Mouse (Mus musculus) intestine, postnatal 0 days (tissue): ENCODE measurements around the gene Gm27027. TPM values are rescaled to one million over a fixed set of nuclear protein-coding genes. Genes with fewer than 3 reads are reported as not detected.

Experiments
- ATAC-seq: fragments of 200-750 bp; cut with Nextera tagmentation; 2 replicates; pipeline ENCODE4 v1.8.0; 2017; ENCODE audit warnings: mild to moderate bottlenecking, moderate TSS enrichment, moderate library complexity
- H3K27ac ChIP-seq: fragments of 300-500 bp; sonication (generic); 2 replicates; pipeline ENCODE4 v1.5.1; 2014; ENCODE audit warnings: mild to moderate bottlenecking, low read depth, low read length, moderate library complexity
- H3K27me3 ChIP-seq: fragments of 300-500 bp; sonication (generic); replicated peaks from 2 replicates; pipeline ENCODE4 v1.6.1; 2014; ENCODE audit warnings: low read length, mixed read lengths; ENCODE audit not compliant: control insufficient read depth, insufficient read depth
- H3K36me3 ChIP-seq: fragments of 300-500 bp; sonication (generic); 2 replicates; pipeline ENCODE4 v1.6.1; 2014; ENCODE audit warnings: mild to moderate bottlenecking, moderate library complexity; ENCODE audit not compliant: control insufficient read depth, insufficient read depth
- H3K4me1 ChIP-seq: fragments of 300-500 bp; sonication (generic); replicated peaks from 2 replicates; pipeline ENCODE4 v1.6.1; 2014; ENCODE audit warnings: antibody characterized with exemption, low read length, mixed read lengths; ENCODE audit not compliant: control insufficient read depth, insufficient read depth
- H3K4me2 ChIP-seq: fragments of 300-500 bp; sonication (generic); replicated peaks from 2 replicates; pipeline ENCODE4 v1.6.1; 2014; ENCODE audit warnings: low read depth, mild to moderate bottlenecking, moderate library complexity
- H3K4me3 ChIP-seq: fragments of 300-500 bp; sonication (generic); 2 replicates; pipeline ENCODE4 v1.5.1; 2014; ENCODE audit warnings: low read depth, low read length
- H3K9ac ChIP-seq: fragments of 300-500 bp; sonication (generic); 2 replicates; pipeline ENCODE4 v1.6.1; 2014; ENCODE audit warnings: mild to moderate bottlenecking, low read depth, low read length
- H3K9me3 ChIP-seq: fragments of 300-500 bp; sonication (generic); 2 replicates; pipeline ENCODE4 v1.6.1; 2016; ENCODE audit warnings: mixed run types; ENCODE audit not compliant: control insufficient read depth
- CTCF ChIP-seq: sonication (generic); IDR thresholded peaks from 2 replicates; pipeline ENCODE4 v1.5.1; 2016; ENCODE audit warnings: low read depth, mild to moderate bottlenecking, control low read depth, antibody characterized with exemption, moderate library complexity
- WGBS: fragments of 180-500 bp; shearing (Covaris S2); extraction: QIAGEN DNeasy Blood & Tissue Kit; methylation state at CpG from one replicate; pipeline ENCODE4 v1.1.7; 2014; 5-methylcytosine and 5-hydroxymethylcytosine counted together
- polyA plus RNA-seq: library from polyadenylated mRNA; unstranded; fragments of >200 nt; fragmentation: Nextera tagmentation; extraction: Ambion mirVana; gene quantifications from 2 replicates; pipeline ENCODE4 v1.2.1, GENCODE M21; 2015

Gm27027 gene
- polyA plus RNA-seq: not detected in 2 replicates

- no peak within 1 kb of the TSS for H3K27ac ChIP-seq
- no peak within 1 kb of the TSS for H3K4me3 ChIP-seq
- no peak within 1 kb of the TSS for H3K9ac ChIP-seq
- no peaks in the 10 kb centered on the region for H3K27me3 ChIP-seq
- WGBS: 91% methylated on average over 6 of the region's 6 CpGs
- TF ChIP-seq CTCF: no peak
- no peaks in the 10 kb centered on the region for H3K4me1 ChIP-seq
- no peak within 1 kb of the TSS for H3K4me2 ChIP-seq
- peaks cover 78% of the 10 kb centered on the region for H3K36me3 ChIP-seq
- no peak for ATAC-seq
- H3K9me3 ChIP-seq: no peaks in the 10 kb centered on the region
Observed at GRCm38 (mm10) chr2:93996254-93996653, at the start of gene Gm27027. Gm27027 (minus strand) TSS chr2:93996354.

GRCm38 (mm10) chr2:94045411-94046090 lies 49.4 kb upstream of the Gm27027 start:
- H3K9ac ChIP-seq: no peak overlapping the region
- no peaks in the 10 kb centered on the region for H3K9me3 ChIP-seq
- H3K36me3 ChIP-seq: no peaks in the 10 kb centered on the region
- 34% methylated on average over 6 of the region's 6 CpGs for WGBS
- peak; percentile 36; the same call in 1 of the 2 replicates for ATAC-seq
- no peak overlapping the region for H3K4me2 ChIP-seq
- no peak for TF ChIP-seq CTCF
- H3K4me1 ChIP-seq: peaks cover 5% of the 10 kb centered on the region; the same call in 1 of the 2 replicates
- H3K27me3 ChIP-seq: no peaks in the 10 kb centered on the region
- H3K27ac ChIP-seq: no peak overlapping the region
- H3K4me3 ChIP-seq: no peak overlapping the region

GRCm38 (mm10) chr2:94044174-94044573 lies 48.0 kb upstream of the Gm27027 start:
- H3K9ac ChIP-seq: no peak overlapping the region
- H3K4me2 ChIP-seq: no peak overlapping the region
- no peak overlapping the region for H3K27ac ChIP-seq
- H3K4me1 ChIP-seq: peaks cover 5% of the 10 kb centered on the region; the same call in 1 of the 2 replicates
- H3K9me3 ChIP-seq: no peaks in the 10 kb centered on the region
- WGBS: 47% methylated on average over 2 of the region's 2 CpGs
- H3K4me3 ChIP-seq: no peak overlapping the region
- ATAC-seq: peak; percentile 70; the same call in 1 of the 2 replicates
- H3K36me3 ChIP-seq: no peaks in the 10 kb centered on the region
- H3K27me3 ChIP-seq: no peaks in the 10 kb centered on the region
- TF ChIP-seq CTCF: no peak

DNA sequence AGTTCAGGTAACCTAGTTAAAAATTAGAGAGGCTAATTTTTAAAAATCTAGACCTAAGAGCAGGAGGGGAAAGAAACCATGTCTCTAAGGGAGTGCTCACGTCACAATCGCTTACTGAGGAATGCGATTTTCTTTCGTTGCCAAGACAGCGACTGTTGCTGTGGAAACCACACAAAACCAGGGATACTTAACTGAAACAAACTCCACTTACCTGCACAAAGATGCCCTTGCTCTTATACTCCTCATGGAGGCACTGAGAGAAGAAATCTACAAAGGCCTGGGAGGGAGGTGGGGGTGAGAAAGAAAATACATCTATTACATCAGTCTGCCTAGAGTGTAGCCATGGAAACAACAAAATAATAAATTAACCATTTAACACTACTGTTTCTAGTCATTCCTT lies 47.5 kb upstream of the Gm27027 start:
- Histone ChIP-seq H3K4me2 (no peak overlapping the region), H3K4me1 (peaks cover 5% of the 10 kb centered on the region; the same call in 1 of the 2 replicates), H3K27ac (no peak overlapping the region), H3K36me3 (no peaks in the 10 kb centered on the region), H3K9ac (no peak overlapping the region), H3K9me3 (no peaks in the 10 kb centered on the region), H3K4me3 (no peak overlapping the region), H3K27me3 (no peaks in the 10 kb centered on the region)
- no peak for TF ChIP-seq CTCF
- ATAC-seq: no peak
- 66% methylated on average over 5 of the region's 5 CpGs for WGBS

DNA sequence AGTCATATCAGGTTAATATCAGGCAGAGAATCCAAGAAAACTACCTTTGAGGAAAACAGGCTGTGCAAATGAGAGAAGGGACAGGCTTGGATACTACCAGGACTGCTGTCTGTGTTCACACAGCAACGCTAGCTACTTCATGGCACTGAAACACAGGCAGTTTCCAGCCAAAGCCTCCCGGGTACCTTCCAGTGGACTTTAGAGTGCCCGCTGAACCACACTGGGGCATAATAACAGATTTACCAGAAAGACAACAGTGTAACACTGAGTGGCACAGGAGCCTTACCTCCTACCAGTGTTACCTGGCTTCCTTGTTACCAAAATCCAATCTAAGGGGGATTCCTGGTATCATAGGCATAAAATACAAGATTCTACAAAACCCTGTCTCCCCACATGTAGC lies 46.3 kb upstream of the Gm27027 start:
- Histone ChIP-seq H3K27me3 (no peaks in the 10 kb centered on the region), H3K27ac (no peak overlapping the region), H3K9me3 (no peaks in the 10 kb centered on the region), H3K4me2 (no peak overlapping the region), H3K4me1 (peaks cover 5% of the 10 kb centered on the region; the same call in 1 of the 2 replicates), H3K36me3 (no peaks in the 10 kb centered on the region), H3K9ac (no peak overlapping the region), H3K4me3 (no peak overlapping the region)
- TF ChIP-seq CTCF: no peak
- ATAC-seq: no peak
- 97% methylated on average over 3 of the region's 3 CpGs for WGBS

DNA sequence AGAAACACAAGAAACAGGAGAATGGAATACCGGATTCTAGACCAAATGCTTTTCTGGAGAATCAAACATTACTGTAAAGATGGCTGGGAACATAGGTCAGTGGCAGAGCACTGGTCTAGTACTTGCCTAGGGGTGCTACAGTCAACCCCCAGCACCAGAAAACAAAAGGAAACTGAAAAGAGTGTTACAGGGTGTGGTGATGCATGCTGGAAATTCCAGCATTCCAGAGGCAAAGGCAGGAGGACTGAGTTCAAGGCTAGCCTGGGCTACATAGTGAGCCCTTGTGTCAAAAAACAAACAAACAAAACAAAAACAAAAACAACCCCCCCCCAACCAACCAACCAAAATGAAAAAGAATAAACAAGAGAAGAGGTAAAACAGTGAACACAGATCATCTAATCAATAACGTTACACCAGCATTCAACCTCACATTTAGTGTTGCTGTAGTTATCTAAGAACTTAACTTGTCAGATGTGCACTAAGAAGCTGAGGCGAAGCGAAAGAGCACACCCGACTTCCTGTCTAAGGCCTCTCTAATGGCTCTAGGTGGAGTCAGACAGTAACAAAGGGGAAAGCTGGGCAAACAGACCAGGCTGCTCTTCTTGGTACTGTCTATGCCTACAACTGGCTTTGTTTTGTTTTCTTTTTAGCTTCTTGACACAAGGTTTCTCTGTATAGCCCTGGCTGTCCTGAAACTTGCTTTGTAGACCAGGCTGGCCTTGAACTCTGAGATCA lies 44.4 kb upstream of the Gm27027 start:
- TF ChIP-seq CTCF: no peak
- Histone ChIP-seq H3K4me2 (no peak overlapping the region), H3K36me3 (no peaks in the 10 kb centered on the region), H3K27ac (no peak overlapping the region), H3K4me1 (peaks cover 5% of the 10 kb centered on the region; the same call in 1 of the 2 replicates), H3K4me3 (no peak overlapping the region), H3K27me3 (no peaks in the 10 kb centered on the region), H3K9me3 (no peaks in the 10 kb centered on the region), H3K9ac (no peak overlapping the region)
- 78% methylated on average over 5 of the region's 5 CpGs for WGBS
- no peak for ATAC-seq
